Mouse (Mus musculus) ES-E14 (cell line): Measurements from ENCODE around the gene Fancc.

Experiments used
- CHD2 ChIP-seq: IDR thresholded peaks from 2 replicates; pipeline ENCODE4 v1.6.1; 2014; ENCODE audit warnings: mild to moderate bottlenecking, low read depth, low read length, inconsistent platforms
- MAFK ChIP-seq: IDR thresholded peaks from 2 replicates; pipeline ENCODE4 v1.6.1; 2014; ENCODE audit warnings: mild to moderate bottlenecking, low read depth, low read length, inconsistent platforms; ENCODE audit not compliant: insufficient read depth
- ZC3H11A ChIP-seq: IDR thresholded peaks from 2 replicates; pipeline ENCODE4 v1.6.1; 2012; ENCODE audit warnings: low read depth, mild to moderate bottlenecking, inconsistent platforms, low read length, borderline replicate concordance
- ZNF384 ChIP-seq: IDR thresholded peaks from 2 replicates; pipeline ENCODE4 v1.6.1; 2012; ENCODE audit warnings: low read depth, low read length, inconsistent platforms

DNA sequence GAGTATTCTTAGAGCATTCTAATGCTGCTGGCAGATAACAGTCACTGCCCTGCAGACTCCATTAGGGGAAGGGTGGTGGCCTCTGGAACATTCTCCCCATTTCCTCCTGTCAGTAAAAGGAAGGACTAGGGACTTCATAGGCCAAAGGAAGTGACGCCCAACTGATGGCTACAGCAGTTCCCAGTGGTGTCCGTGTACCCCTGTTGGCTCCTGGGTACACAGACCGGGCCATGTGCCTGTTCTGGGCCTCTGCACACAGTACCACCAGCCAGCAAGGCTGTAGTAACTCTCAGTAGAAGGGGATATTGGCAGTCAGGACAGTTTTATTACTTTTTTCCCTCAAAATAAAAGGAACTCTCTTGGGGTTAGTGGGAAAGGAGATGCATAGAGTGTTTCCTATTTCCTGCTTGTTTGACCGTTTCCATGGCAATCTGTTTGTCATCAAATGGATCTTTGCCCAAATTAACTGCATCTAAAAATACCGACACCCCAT is 241.5 kb downstream of the Fancc start:
- TF ChIP-seq MAFK, result no peak
- TF ChIP-seq ZNF384, result no peak
- TF ChIP-seq CHD2, result no peak
- TF ChIP-seq ZC3H11A, result no peak
